Mouse (Mus musculus) cerebellum, postnatal 14 days (tissue): ENCODE measurements around the gene Msh6.
"Not testable (repeated sequence)": the region's sequence is repeated elsewhere in the genome, so short reads cannot be mapped to it uniquely, and the experiment has no call there.

ENCODE experiments used
- DNase-seq, 2 experiments: peaks; one replicate each; pipeline ENCODE4 v3.0.0; 2021; ENCODE audit warnings: mixed read lengths in 2 of 2

The Msh6 gene

GRCm38 (mm10) chr17:87982112-87982511 lies 7.2 kb downstream of the Msh6 start:
- DNase-seq: no peak

GRCm38 (mm10) chr17:87983313-87983712 lies 8.5 kb downstream of the Msh6 start:
- no peak for DNase-seq

GRCm38 (mm10) chr17:87984440-87985214 lies 9.8 kb downstream of the Msh6 start:
- no peak for DNase-seq

- peak; percentile 69 to 70 for DNase-seq
These were observed 11.1 kb downstream of the Msh6 start for GRCm38 (mm10) chr17:87985916-87986315.

GRCm38 (mm10) chr17:87987507-87987906 lies 12.6 kb downstream of the Msh6 start:
- DNase-seq: no peak

GRCm38 (mm10) chr17:87992154-87992553 lies 17.3 kb downstream of the Msh6 start:
- no peak for DNase-seq

GRCm38 (mm10) chr17:87993338-87993737 lies 18.5 kb downstream of the Msh6 start:
- no peak for DNase-seq

GRCm38 (mm10) chr17:87997808-87998207 lies 22.9 kb downstream of the Msh6 start:
- no peak for DNase-seq

- DNase-seq: no peak
These were observed 30.0 kb downstream of the Msh6 start for GRCm38 (mm10) chr17:88004892-88005291.

- DNase-seq: no peak
These were observed 32.1 kb downstream of the Msh6 start for GRCm38 (mm10) chr17:88006956-88007355.

GRCm38 (mm10) chr17:88014456-88014855 lies 39.6 kb downstream of the Msh6 start:
- DNase-seq: no peak

GRCm38 (mm10) chr17:88016027-88016426 lies 41.2 kb downstream of the Msh6 start:
- DNase-seq: not testable (repeated sequence)

GRCm38 (mm10) chr17:88023924-88024323 lies 49.1 kb downstream of the Msh6 start:
- no peak for DNase-seq

- DNase-seq: peak; percentile 76 to 81
These were observed 50.4 kb downstream of the Msh6 start for GRCm38 (mm10) chr17:88025227-88025626.

GRCm38 (mm10) chr17:88029194-88029970 lies 54.5 kb downstream of the Msh6 start:
- DNase-seq: no peak

- DNase-seq: no peak
These were observed 56.9 kb downstream of the Msh6 start for GRCm38 (mm10) chr17:88031755-88032154.

- DNase-seq: no peak
These were observed 59.6 kb downstream of the Msh6 start for GRCm38 (mm10) chr17:88034418-88034817.
